Mouse (Mus musculus) cerebellum, postnatal 25 days (tissue): ENCODE results near the gene 1700123O20Rik.

Experiments used
- DNase-seq, 2 experiments: peaks; one replicate each; pipeline ENCODE4 v3.0.0; 2021; ENCODE audit warnings: mixed read lengths in 2 of 2

The 1700123O20Rik gene

DNA sequence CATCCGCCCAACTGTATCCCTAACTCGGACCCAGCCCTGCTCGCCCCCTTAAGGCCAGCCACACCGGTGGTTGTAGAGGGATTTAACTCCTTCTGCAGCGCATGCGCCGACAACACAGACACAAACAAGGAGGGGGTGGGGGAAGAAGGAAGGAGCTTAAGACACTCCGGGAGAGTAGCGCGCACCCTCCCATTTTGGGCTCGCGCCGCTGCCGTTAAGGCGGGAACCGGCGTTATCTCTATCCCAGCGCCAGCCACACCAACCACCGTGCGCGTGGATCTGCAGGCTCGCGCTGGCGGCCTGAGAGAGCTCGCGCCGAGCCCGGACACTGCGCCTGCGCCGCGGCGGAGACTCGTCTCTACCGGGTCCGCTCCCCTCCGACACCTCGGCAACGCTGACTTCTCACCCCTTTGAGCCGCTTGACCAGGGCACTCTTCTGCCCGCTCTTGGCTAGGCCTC is at the start of gene 1700123O20Rik:
TSS of gene 1700123O20Rik (plus strand) at position 154 of the 459 bp plus-strand sequence.
- DNase-seq: no peak

DNA sequence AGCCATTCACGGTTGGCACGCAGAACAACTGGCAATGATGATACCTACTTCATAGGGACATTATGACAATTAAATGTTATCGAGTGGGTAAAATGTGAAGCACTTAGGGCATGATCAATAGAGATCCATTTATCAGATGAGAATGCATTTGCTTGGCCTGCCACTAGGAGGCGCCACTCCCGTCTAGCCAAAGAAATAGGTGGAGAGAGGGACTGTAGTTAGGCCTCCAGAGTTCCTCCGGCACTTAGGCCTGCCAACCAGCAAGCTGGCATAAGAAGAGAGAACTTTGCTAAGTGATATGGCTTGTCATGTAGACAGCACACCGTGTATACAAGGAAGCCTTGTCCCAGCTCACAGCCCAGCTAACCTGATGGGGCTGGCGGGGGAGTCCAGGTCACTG is 49.1 kb upstream of the 1700123O20Rik start:
- DNase-seq: peak; percentile 57 to 71

- DNase-seq: no peak
Measured at GRCm38 (mm10) chr14:54638210-54638609, 47.8 kb upstream of the 1700123O20Rik start.

DNA sequence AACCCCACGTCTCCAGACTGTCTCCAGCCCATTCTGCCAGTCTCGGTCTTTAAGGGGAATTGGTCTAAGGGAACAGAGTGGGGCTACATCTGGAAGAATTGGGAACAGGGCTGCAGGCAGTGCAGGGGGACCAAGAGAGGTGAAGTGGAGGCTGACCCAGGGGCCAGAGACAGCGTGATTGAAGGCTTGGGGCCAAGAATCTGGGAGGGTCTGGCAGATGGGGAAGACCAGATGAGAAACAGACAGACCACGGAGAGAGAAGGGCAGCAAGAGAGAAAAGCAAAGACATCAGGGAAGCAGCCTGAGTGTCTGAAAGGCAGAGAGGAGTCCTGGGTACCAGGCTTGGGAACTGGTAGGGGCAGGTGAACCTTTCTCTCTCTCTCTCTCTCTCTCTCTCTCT is 45.9 kb upstream of the 1700123O20Rik start:
- no peak for DNase-seq

DNA sequence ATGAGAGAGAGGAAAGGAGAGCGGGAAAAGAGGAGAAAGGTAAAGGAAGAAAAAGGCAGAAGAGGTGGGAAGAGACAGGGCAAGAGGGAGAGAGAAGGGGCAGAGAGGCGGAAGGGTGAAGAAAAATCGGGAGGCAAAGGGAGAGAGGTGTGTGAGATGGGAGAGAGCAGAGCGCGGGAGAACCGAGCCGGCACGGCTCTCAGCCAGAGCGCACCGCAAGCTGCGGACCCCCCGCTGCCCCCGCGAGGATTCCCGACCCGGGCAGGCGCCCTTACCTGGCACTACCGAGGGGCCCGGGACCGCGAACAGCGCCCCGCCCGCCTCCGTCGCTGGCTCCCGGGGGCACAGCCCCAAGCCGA is 45.1 kb upstream of the 1700123O20Rik start, which contains the start of gene Gm17606:
TSS of gene Gm17606 (plus strand) at position 7 of the 359 bp plus-strand sequence.
- DNase-seq: no peak

DNA sequence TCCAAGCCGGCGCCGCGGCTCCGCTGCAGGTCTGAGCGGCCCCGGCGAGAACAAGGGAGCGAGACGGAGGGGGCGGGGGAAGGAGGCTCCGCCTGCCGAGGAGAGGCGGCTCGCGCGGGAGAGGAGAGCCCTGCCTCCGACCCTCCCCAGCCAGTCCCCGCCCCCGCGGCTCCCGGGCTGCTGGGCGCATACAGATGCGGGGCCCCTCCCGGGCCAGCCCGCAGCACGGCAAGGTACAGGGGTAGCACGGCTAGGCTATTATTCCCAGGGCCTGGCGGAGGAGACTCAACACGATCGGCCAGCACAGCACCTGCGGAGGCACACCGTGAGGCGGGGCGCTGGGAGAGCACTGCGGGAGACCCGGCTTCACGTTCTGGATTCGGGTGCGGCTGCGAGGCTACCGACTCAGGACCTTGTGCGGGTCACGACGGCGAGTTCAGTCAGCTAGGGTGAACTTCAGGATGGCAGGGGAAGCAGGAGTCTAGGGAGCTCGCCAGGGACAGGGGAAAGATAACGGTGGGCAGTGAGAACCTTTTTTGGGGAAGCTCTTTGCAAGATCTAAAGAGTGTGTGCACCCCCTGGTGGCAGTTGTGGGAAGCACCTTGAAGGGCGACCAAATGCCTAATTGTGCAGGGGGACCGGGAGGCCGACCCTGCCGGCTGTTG is 44.6 kb upstream of the 1700123O20Rik start, which contains the start of gene Cdh24:
TSS of gene Cdh24 (minus strand) at position 60 of the 665 bp plus-strand sequence.
- peak; percentile 90 to 92 for DNase-seq

DNA sequence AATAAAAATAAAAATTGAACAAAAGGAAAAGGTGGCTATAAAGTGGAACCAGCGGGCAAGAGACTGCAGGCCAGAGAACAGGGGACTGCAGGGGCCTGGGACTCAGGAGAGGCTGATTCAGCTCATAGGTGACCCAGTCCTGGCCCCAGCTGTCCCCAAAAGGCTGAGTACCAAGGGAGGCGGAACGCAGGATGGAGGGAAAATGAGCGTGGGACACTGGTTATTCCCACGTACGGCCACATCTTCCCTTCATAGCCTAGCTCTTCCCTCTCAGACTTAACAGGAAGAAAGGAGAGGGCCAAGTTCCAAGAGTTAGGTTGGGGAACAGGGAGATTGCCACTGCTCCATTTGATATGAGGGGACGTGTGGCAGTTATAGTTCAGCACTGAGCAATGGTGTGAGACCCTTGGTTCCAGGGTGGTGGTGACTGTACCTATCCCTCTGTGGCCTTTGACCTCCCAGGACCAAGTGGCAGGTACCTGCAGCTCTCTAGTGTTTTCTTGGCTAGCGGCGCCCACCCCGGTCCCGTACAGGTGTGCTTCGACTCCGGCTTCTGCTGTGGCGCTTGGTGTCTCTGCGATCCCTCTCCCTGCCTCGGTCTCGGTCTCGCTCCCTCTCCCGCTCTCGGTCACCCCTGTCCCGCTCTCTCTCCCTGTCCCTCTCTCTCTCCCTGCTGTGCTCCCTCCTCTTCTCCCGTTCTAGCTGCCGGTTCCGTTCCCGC is 43.6 kb upstream of the 1700123O20Rik start:
- DNase-seq: peak in 1 of 2 experiments; percentile 34

GRCm38 (mm10) chr14:54643011-54643410 is 43.0 kb upstream of the 1700123O20Rik start:
- DNase-seq: no peak

- no peak for DNase-seq
Measured at GRCm38 (mm10) chr14:54644294-54644693, 41.7 kb upstream of the 1700123O20Rik start.

GRCm38 (mm10) chr14:54646455-54646854 is 39.6 kb upstream of the 1700123O20Rik start:
- DNase-seq: no peak

GRCm38 (mm10) chr14:54646898-54647636 is 38.9 kb upstream of the 1700123O20Rik start:
- no peak for DNase-seq

DNA sequence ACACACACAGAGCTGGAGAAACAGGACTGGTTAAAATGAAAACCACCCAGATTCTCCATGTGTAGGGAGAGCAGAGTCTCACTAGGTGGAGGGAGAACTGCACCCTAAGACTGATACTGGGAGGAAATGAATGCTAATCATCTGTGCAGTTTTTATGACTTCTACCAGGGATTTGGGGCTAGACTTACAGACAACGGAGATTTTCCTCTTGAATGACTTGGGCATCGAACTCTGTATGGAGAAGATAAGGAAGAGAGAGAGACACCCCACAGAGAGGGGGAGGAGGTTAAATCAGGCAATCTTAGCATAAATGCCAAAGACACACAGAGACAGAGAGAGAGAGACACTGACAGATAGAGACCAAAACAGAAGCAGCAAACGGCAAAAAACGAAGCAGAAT is 38.1 kb upstream of the 1700123O20Rik start:
- no peak for DNase-seq

DNA sequence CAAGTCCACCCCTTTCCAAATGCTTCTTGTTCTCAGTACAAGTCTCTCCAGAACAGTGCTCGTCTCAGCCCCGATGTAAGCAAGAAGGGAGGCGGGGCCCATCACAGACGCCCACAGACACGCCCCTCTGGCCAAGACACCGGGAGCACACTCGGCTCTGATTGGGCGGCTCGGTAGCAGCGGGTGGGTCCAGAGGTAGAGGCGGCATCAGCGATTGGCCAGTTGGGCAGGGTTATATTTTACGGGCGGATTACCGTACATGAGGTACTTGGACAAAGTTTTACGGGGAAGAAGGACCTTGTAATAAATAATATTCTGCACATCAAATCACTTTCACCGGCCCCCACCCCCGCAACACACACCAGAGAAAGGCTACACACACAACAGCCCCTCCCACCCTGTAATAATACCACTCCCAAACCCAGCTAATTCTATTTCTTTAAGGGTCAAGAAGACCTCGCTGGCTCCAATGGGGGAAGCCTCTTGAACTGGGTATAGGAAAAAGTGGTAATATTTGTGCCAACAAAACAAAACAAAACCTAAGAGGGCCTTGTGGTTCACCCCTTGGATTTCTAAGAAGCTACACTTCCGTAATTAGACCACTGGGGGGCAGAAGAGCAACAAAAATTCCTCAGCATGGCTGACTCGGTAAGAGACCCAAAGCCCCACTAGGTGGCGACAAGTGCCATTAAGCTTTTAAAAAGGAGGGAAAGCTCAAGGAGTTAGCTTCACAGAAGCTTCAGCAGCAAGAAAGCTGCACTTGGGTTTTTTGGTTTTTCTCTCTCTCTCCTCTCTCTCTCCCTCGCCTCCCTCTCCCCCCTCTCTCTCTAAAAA is 35.2 kb upstream of the 1700123O20Rik start:
- DNase-seq: peak; percentile 78 to 91

- no peak for DNase-seq
Measured at GRCm38 (mm10) chr14:54651556-54651955, 34.5 kb upstream of the 1700123O20Rik start.

- DNase-seq: no peak
Measured at GRCm38 (mm10) chr14:54652787-54653186, 33.2 kb upstream of the 1700123O20Rik start.

GRCm38 (mm10) chr14:54653496-54653895 is 32.5 kb upstream of the 1700123O20Rik start:
- DNase-seq: peak; percentile 84 to 89

- DNase-seq: no peak
Measured at GRCm38 (mm10) chr14:54660009-54660408, 26.0 kb upstream of the 1700123O20Rik start.

DNA sequence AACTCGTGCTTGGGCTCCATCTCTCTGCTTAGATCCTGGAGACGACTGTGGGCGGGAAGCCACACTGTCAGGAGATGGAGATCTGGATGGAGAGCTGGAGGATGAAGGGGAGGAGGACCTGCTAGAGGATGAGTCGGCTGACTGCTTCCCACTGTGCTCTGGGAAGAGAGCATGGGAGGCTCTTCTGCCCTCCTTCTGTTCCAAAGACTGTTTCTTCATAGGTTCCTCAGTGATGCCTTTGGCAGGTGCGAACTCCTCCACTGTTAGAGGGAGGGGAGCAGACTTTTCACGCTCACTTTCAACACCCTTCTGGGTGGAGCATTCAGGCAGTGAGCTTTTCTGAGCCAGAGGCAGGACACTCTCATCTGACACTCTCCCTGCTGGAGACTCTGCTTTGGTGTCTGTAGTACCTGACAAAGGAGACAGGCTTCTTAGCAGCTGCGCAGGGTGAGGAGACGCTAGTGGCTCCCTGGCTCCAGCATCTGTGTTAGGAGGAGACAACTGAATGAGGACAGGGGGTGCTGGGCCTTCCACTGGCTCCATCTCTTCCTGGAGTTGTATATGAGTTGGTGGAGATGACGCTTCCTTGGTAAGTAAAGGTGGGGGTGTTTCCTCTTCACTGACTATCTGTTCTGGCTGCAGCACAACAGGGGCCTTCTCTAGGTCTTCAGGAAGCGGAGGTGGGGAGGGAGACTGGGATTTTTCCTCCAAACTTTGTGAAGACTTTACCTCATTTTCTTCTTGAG is 21.4 kb upstream of the 1700123O20Rik start:
- no peak for DNase-seq

DNA sequence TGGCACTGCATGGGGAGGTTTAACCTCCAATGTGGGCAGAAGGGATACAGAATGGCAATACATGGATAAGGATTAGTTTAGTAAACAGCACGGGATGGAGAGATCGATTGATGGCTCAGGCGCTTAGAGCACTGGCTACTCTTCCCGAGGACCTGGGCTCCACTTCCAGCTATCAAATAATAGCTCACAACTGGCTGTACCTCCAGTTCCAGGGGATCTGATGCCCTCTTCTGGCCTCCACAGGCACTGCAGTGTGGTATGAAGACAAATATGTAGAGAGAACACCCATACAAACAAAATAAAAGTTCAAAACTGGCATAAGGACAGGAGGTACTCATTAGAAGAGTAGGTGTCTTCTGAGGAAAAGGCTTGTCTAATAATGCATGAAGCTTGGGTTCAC is 16.6 kb upstream of the 1700123O20Rik start:
- DNase-seq: peak; percentile 47 to 68

- no peak for DNase-seq
Measured at GRCm38 (mm10) chr14:54674317-54674716, 11.7 kb upstream of the 1700123O20Rik start.

DNA sequence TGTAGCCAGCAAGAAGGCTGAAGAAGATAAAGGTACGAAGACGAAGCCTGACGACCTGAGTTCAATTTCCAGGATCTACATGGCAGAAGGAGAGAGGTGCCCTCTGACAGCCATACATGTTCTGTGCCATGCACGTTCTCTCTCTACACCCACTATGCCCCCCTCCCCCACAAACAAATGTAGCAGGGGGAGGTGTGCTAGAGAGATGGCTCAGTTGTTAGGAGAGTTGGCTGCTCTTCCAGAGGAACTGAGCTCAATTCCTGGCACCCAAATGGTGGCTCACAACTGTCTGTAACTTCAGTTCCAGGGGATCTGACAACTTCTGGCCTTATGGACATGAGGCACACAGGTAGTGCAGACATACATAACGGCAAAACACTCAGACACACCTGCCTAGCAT is 9.7 kb upstream of the 1700123O20Rik start:
- DNase-seq: no peak
